Mouse (Mus musculus) forebrain, embryonic 13.5 days (tissue): ENCODE results near the gene Sbf1. TPM values are rescaled to one million over a fixed set of nuclear protein-coding genes. Genes with fewer than 3 reads are reported as not detected.

Experiments used
- ATAC-seq: fragments of 200-750 bp; cut with Nextera tagmentation; 2 replicates; pipeline ENCODE4 v1.8.0; 2017
- H3K27ac ChIP-seq: fragments of 300-500 bp; sonication (generic); 2 replicates; pipeline ENCODE4 v1.5.1; 2015; ENCODE audit warnings: inconsistent platforms, mild to moderate bottlenecking, moderate library complexity
- H3K27me3 ChIP-seq: fragments of 300-500 bp; sonication (generic); 2 replicates; pipeline ENCODE4 v1.6.1; 2015; ENCODE audit warnings: mild to moderate bottlenecking, inconsistent platforms
- H3K36me3 ChIP-seq: fragments of 300-500 bp; sonication (generic); 2 replicates; pipeline ENCODE4 v1.6.1; 2015; ENCODE audit warnings: mild to moderate bottlenecking, inconsistent platforms; ENCODE audit not compliant: poor library complexity, severe bottlenecking
- H3K4me1 ChIP-seq: fragments of 300-500 bp; sonication (generic); 2 replicates; pipeline ENCODE4 v1.6.1; 2015; ENCODE audit warnings: inconsistent platforms
- H3K4me2 ChIP-seq: fragments of 300-500 bp; sonication (generic); 2 replicates; pipeline ENCODE4 v1.6.1; 2015; ENCODE audit warnings: inconsistent platforms, mild to moderate bottlenecking, moderate library complexity
- H3K4me3 ChIP-seq: fragments of 300-500 bp; sonication (generic); 2 replicates; pipeline ENCODE4 v1.5.1; 2015; ENCODE audit warnings: mild to moderate bottlenecking, inconsistent platforms
- H3K9ac ChIP-seq: fragments of 300-500 bp; sonication (generic); 2 replicates; pipeline ENCODE4 v1.6.1; 2015; ENCODE audit warnings: mild to moderate bottlenecking, inconsistent platforms
- H3K9me3 ChIP-seq: fragments of 300-500 bp; sonication (generic); replicated peaks from 2 replicates; pipeline ENCODE4 v1.6.1; 2016; ENCODE audit warnings: inconsistent platforms
- WGBS: fragments of 180-500 bp; shearing (Covaris S2); methylation state at CpG from one replicate; pipeline ENCODE4 v1.1.7; 2015; 5-methylcytosine and 5-hydroxymethylcytosine counted together
- microRNA-seq: library from miRNA; unstranded; fragments of <30 nt; microRNA quantifications from one replicate; pipeline ENCODE4, GENCODE M21; 2016
- polyA plus RNA-seq: library from polyadenylated mRNA; unstranded; fragments of >200 nt; fragmentation: Nextera tagmentation; extraction: Ambion mirVana; gene quantifications from 2 replicates; pipeline ENCODE4 v1.2.1, GENCODE M21; 2015

Gene Sbf1
- polyA plus RNA-seq, 1 experiment from 2014 or later = 66.0 TPM

- Histone ChIP-seq H3K9me3 (no peaks in the 10 kb centered on the region), H3K4me2 (no peak overlapping the region), H3K4me1 (peaks cover 15% of the 10 kb centered on the region), H3K27me3 (no peaks in the 10 kb centered on the region), H3K4me3 (no peak overlapping the region), H3K27ac (no peak overlapping the region), H3K36me3 (peaks cover 80% of the 10 kb centered on the region), H3K9ac (no peak overlapping the region)
- no peak for ATAC-seq
- 94% methylated on average over 5 of the region's 5 CpGs for WGBS
Observed at GRCm38 (mm10) chr15:89258997-89259396, 56.1 kb downstream of the Sbf1 start.

DNA sequence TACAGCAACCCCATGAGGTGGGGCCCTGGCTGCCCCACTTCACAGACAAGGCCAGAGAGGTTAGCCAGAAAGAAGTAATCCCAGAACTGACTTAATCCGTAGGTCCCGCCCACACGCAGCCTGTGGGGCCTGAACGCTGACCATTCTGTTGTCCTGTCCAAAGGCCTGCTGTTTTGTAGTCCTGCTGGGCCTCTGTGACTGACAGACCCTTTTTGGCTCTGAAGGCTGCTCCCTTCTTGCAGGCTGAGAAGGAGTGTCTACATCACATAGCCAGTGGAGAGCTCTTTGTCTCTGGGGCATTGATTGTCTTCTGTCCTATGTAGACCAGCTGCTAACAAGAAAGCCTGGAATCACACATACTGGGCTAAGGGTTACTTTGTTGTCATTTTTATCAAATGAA, 59.8 kb downstream of the Sbf1 start:
- 3% methylated on average over 4 of the region's 4 CpGs for WGBS
- ATAC-seq = peak; percentile 62; the same call in 1 of the 2 replicates
- Histone ChIP-seq H3K27me3 (no peaks in the 10 kb centered on the region), H3K9me3 (no peaks in the 10 kb centered on the region), H3K4me1 (peaks cover 15% of the 10 kb centered on the region), H3K36me3 (peaks cover 73% of the 10 kb centered on the region), H3K4me3 (no peak overlapping the region), H3K9ac (peak overlapping the region; percentile 41; the same call in 1 of the 2 replicates), H3K27ac (peak overlapping the region; percentile 76), H3K4me2 (no peak overlapping the region)

DNA sequence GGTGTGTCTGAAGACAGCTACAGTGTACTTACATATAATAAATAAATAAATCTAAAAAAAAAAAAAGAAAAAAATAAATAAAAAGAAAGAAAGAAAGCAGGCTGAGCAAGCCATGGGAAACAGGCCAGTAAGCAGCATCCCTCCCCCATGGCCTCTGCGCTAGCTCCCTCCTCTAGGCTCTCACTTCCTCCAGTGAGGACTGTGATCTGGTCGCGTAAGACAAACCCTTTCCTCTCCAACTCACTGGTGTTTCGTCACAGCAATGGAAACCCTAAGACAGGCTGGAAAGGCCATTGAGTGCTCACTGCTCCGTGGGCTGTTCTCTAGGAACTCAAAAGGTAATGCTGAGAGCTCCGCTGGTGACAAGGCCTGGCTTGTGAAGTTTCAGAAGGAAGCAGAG, 66.0 kb downstream of the Sbf1 start:
- no peaks in the 10 kb centered on the region for H3K27me3 ChIP-seq
- no peaks in the 10 kb centered on the region for H3K9me3 ChIP-seq
- ATAC-seq = no peak
- H3K27ac ChIP-seq = no peak overlapping the region
- no peak overlapping the region for H3K9ac ChIP-seq
- 92% methylated on average over 6 of the region's 6 CpGs for WGBS
- H3K4me3 ChIP-seq = no peak overlapping the region
- H3K4me2 ChIP-seq = no peak overlapping the region
- peaks cover 55% of the 10 kb centered on the region for H3K36me3 ChIP-seq
- H3K4me1 ChIP-seq = no peaks in the 10 kb centered on the region

DNA sequence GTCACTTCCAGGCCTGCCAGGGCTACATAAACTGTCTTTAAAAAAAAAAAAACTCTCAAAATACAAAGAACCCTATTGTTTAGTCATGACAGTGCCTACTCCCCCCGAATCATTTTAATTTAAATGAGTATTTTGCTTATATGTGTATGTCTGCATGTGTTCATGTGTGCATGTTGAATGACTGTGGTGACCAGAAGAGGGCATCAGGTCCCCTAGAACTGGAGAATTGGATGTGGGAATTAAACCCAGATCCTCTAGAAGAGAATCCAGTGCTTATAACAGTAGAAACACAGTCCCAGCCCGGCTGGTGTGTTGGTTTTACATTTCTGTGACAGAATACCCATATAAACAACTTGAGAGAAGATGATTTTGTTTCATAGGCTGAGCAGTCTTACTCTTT, 74.1 kb downstream of the Sbf1 start:
- Histone ChIP-seq H3K4me1 (peaks cover 6% of the 10 kb centered on the region; the same call in 1 of the 2 replicates), H3K9me3 (no peaks in the 10 kb centered on the region), H3K4me2 (no peak overlapping the region), H3K4me3 (no peak overlapping the region), H3K9ac (no peak overlapping the region), H3K27ac (no peak overlapping the region), H3K27me3 (no peaks in the 10 kb centered on the region), H3K36me3 (peaks cover 42% of the 10 kb centered on the region)
- ATAC-seq = no peak
- WGBS = 74% methylated on average over 2 of the region's 2 CpGs

- ATAC-seq = no peak
- Histone ChIP-seq H3K27ac (no peak overlapping the region), H3K36me3 (peaks cover 35% of the 10 kb centered on the region), H3K4me3 (no peak overlapping the region), H3K4me1 (peaks cover 6% of the 10 kb centered on the region; the same call in 1 of the 2 replicates), H3K4me2 (no peak overlapping the region), H3K27me3 (no peaks in the 10 kb centered on the region), H3K9me3 (no peaks in the 10 kb centered on the region), H3K9ac (no peak overlapping the region)
- 60% methylated on average over 3 of the region's 3 CpGs for WGBS
Observed at GRCm38 (mm10) chr15:89239751-89240392, 75.2 kb downstream of the Sbf1 start.

Small RNA genes lying within 50 kb of the gene (microRNA-seq; reads per million reads assigned to microRNA genes)
- gene Mir6959 = 1.1 reads per million

Other genes with a start within 250 kb of the Sbf1 start
- gene Trabd, start 240.2 kb downstream of the Sbf1 start, polyA plus RNA-seq = 40.4 and 45.1 TPM in 2 replicates
- gene Selenoo, start 226.2 kb downstream of the Sbf1 start, polyA plus RNA-seq = 20.9 and 22.5 TPM in 2 replicates
- gene Tubgcp6, start 192.2 kb downstream of the Sbf1 start, polyA plus RNA-seq = 16.8 and 19.8 TPM in 2 replicates
- gene Hdac10, start 186.6 kb downstream of the Sbf1 start, polyA plus RNA-seq = 22.3 and 25.4 TPM in 2 replicates
- 9.1 and 11.7 TPM in 2 replicates for gene Mapk12, start 174.6 kb downstream of the Sbf1 start, polyA plus RNA-seq
- gene Mapk11, start 165.7 kb downstream of the Sbf1 start, polyA plus RNA-seq = 43.0 and 45.5 TPM in 2 replicates
- 101 and 130 TPM in 2 replicates for gene Plxnb2, start 134.5 kb downstream of the Sbf1 start, polyA plus RNA-seq
- gene Dennd6b, start 118.8 kb downstream of the Sbf1 start, polyA plus RNA-seq = 40.7 and 47.7 TPM in 2 replicates
- gene Ppp6r2, start 103.8 kb downstream of the Sbf1 start, polyA plus RNA-seq = 68.5 and 71.7 TPM in 2 replicates
- not detected in 2 replicates for gene Adm2, start 7.4 kb upstream of the Sbf1 start, polyA plus RNA-seq
- gene Miox, start 19.1 kb upstream of the Sbf1 start, polyA plus RNA-seq = not detected in 2 replicates
- gene Lmf2, start 40.3 kb upstream of the Sbf1 start, polyA plus RNA-seq = 34.4 and 38.6 TPM in 2 replicates
- gene Ncaph2, start 40.4 kb upstream of the Sbf1 start, polyA plus RNA-seq = 156 and 170 TPM in 2 replicates
- gene Sco2, start 58.5 kb upstream of the Sbf1 start, polyA plus RNA-seq = 4.0 and 7.4 TPM in 2 replicates
- gene Tymp, start 61.7 kb upstream of the Sbf1 start, polyA plus RNA-seq = 1.8 and 1.9 TPM in 2 replicates
- gene Odf3b, start 64.0 kb upstream of the Sbf1 start, polyA plus RNA-seq = 0.98 and 3.4 TPM in 2 replicates
- not detected in 2 replicates for gene Klhdc7b, start 69.6 kb upstream of the Sbf1 start, polyA plus RNA-seq
- gene Syce3, start 95.2 kb upstream of the Sbf1 start, polyA plus RNA-seq = not detected in 2 replicates
- 0.94 and 0.97 TPM in 2 replicates for gene Cpt1b, start 110.6 kb upstream of the Sbf1 start, polyA plus RNA-seq
- gene C730034F03Rik, start 114.3 kb upstream of the Sbf1 start, polyA plus RNA-seq = 5.3 and 6.7 TPM in 2 replicates
- 0.16 TPM in 1 of 2 replicates, not detected in the other for gene Gm44502, start 114.4 kb upstream of the Sbf1 start, polyA plus RNA-seq
- gene Chkb, start 114.6 kb upstream of the Sbf1 start, polyA plus RNA-seq = 67.3 and 70.9 TPM in 2 replicates
- gene Mapk8ip2, start 138.6 kb upstream of the Sbf1 start, polyA plus RNA-seq = 47.3 and 53.2 TPM in 2 replicates
- 12.7 and 13.7 TPM in 2 replicates for gene Arsa, start 162.1 kb upstream of the Sbf1 start, polyA plus RNA-seq
- 7.1 and 9.5 TPM in 2 replicates for gene Shank3, start 184.3 kb upstream of the Sbf1 start, polyA plus RNA-seq